Mouse (Mus musculus): ENCODE data around the gene Syt16. TPM values are rescaled to one million over a fixed set of nuclear protein-coding genes. Genes with fewer than 3 reads are reported as not detected.

Syt16 gene
- polyA plus RNA-seq, 1 experiment from 2014 or later = 1.3 TPM

- Histone ChIP-seq H3K36me3 (no peaks in the 10 kb centered on the region), H3K27me3 (replicated peaks) (no peaks in the 10 kb centered on the region), H3K9ac (no peak overlapping the region), H3K4me2 (replicated peaks) (no peak overlapping the region), H3K9me3 (no peaks in the 10 kb centered on the region), H3K4me3 (replicated peaks) (no peak overlapping the region), H3K27ac (no peak overlapping the region), H3K4me1 (replicated peaks) (no peaks in the 10 kb centered on the region)
- 88% methylated on average over 3 of the region's 3 CpGs for WGBS
- no peak for ATAC-seq
These were observed 315.1 kb downstream of the Syt16 start for GRCm38 (mm10) chr12:74312611-74313010.

GRCm38 (mm10) chr12:74315221-74315620, 317.8 kb downstream of the Syt16 start:
- no peak overlapping the region for H3K27ac ChIP-seq
- WGBS = 56% methylated on average over 2 of the region's 2 CpGs
- ATAC-seq = no peak

GRCm38 (mm10) chr12:74316344-74316973, 319.0 kb downstream of the Syt16 start, which contains the start of gene Gm11042:
Gene Gm11042, minus strand, starts transcription at chr12:74316394.
- Histone ChIP-seq H3K36me3 (no peaks in the 10 kb centered on the region), H3K27ac (no peak within 1 kb of the TSS; the same call in 1 of the 2 replicates), H3K27me3 (replicated peaks) (no peaks in the 10 kb centered on the region), H3K9ac (peak within 1 kb of the TSS; percentile 55), H3K4me2 (replicated peaks) (peak within 1 kb of the TSS; percentile 71), H3K4me3 (replicated peaks) (peak within 1 kb of the TSS; percentile 46), H3K4me1 (replicated peaks) (no peaks in the 10 kb centered on the region), H3K9me3 (no peaks in the 10 kb centered on the region)
- 26% methylated on average over 17 of the region's 18 CpGs for WGBS
- peak; percentile 77 for ATAC-seq

More at GRCm38 (mm10) chr12:74315221-74315620, 317.8 kb downstream of the Syt16 start:
- no peaks in the 10 kb centered on the region for H3K9me3 ChIP-seq
- no peaks in the 10 kb centered on the region for H3K4me1 ChIP-seq (replicated peaks)
- H3K27me3 ChIP-seq (replicated peaks) = no peaks in the 10 kb centered on the region
- no peak overlapping the region for H3K4me2 ChIP-seq (replicated peaks)
- H3K9ac ChIP-seq = no peak overlapping the region
- H3K36me3 ChIP-seq = no peaks in the 10 kb centered on the region
- H3K4me3 ChIP-seq (replicated peaks) = no peak overlapping the region

GRCm38 (mm10) chr12:74316989-74317759, 319.7 kb downstream of the Syt16 start:
- peak; percentile 89 for ATAC-seq
- no peak overlapping the region; the same call in 1 of the 2 replicates for H3K27ac ChIP-seq
- WGBS = 12% methylated on average over 15 of the region's 15 CpGs
- H3K4me1 ChIP-seq (replicated peaks) = no peaks in the 10 kb centered on the region
- peak overlapping the region; percentile 55 for H3K9ac ChIP-seq
- H3K27me3 ChIP-seq (replicated peaks) = no peaks in the 10 kb centered on the region
- no peaks in the 10 kb centered on the region for H3K9me3 ChIP-seq
- H3K36me3 ChIP-seq = no peaks in the 10 kb centered on the region
- peak overlapping the region; percentile 46 for H3K4me3 ChIP-seq (replicated peaks)
- peak overlapping the region; percentile 71 for H3K4me2 ChIP-seq (replicated peaks)

- no peaks in the 10 kb centered on the region for H3K27me3 ChIP-seq (replicated peaks)
- H3K9me3 ChIP-seq = no peaks in the 10 kb centered on the region
- H3K4me3 ChIP-seq (replicated peaks) = no peak overlapping the region
- no peak for ATAC-seq
- WGBS = 16% methylated on average over 10 of the region's 10 CpGs
- no peak overlapping the region for H3K9ac ChIP-seq
- H3K4me1 ChIP-seq (replicated peaks) = no peaks in the 10 kb centered on the region
- H3K27ac ChIP-seq = no peak overlapping the region
- H3K36me3 ChIP-seq = no peaks in the 10 kb centered on the region
- no peak overlapping the region for H3K4me2 ChIP-seq (replicated peaks)
These were observed 322.9 kb downstream of the Syt16 start for GRCm38 (mm10) chr12:74320318-74320717.

GRCm38 (mm10) chr12:74321981-74322380, 324.5 kb downstream of the Syt16 start:
- no peak overlapping the region for H3K4me3 ChIP-seq (replicated peaks)
- ATAC-seq = no peak
- no peaks in the 10 kb centered on the region for H3K27me3 ChIP-seq (replicated peaks)
- no peaks in the 10 kb centered on the region for H3K36me3 ChIP-seq
- WGBS = 71% methylated on average over 5 of the region's 5 CpGs
- H3K27ac ChIP-seq = no peak overlapping the region
- H3K9ac ChIP-seq = no peak overlapping the region
- no peaks in the 10 kb centered on the region for H3K9me3 ChIP-seq
- no peaks in the 10 kb centered on the region for H3K4me1 ChIP-seq (replicated peaks)
- no peak overlapping the region for H3K4me2 ChIP-seq (replicated peaks)

Other genes with a start within 250 kb of the Syt16 start
- gene Hif1a, start 96.3 kb upstream of the Syt16 start, polyA plus RNA-seq (2015; fragmentation: Nextera tagmentation; extraction: Ambion mirVana) = 56.2 and 68.8 TPM in 2 replicates
- 10.2 and 11.2 TPM in 2 replicates for gene Gm49321, start 60.0 kb upstream of the Syt16 start, polyA plus RNA-seq (2015; fragmentation: Nextera tagmentation; extraction: Ambion mirVana)
- 15.5 and 16.8 TPM in 2 replicates for gene Snapc1, start 33.2 kb upstream of the Syt16 start, polyA plus RNA-seq (2015; fragmentation: Nextera tagmentation; extraction: Ambion mirVana)